Mouse (Mus musculus) MEL (cell line): ENCODE measurements around the gene Zfp641.

ENCODE experiments used
- CHD1 ChIP-seq: IDR thresholded peaks from 2 replicates; pipeline ENCODE4 v1.6.1; 2012; ENCODE audit warnings: low read depth, mild to moderate bottlenecking, inconsistent platforms, low read length, improper control_type of control experiment
- CTCF ChIP-seq, 3 experiments: IDR thresholded peaks in 2 of 3; conservative IDR thresholded peaks in 1 of 3; 2 replicates each; pipeline ENCODE4 v1.5.1; 2011 to 2012; ENCODE audit warnings: low read length in 3 of 3, low read depth in 2 of 3, mild to moderate bottlenecking in 2 of 3, improper control_type of control experiment in 1 of 3, inconsistent platforms in 1 of 3, mixed read lengths in 1 of 3, moderate library complexity in 1 of 3; ENCODE audit not compliant: control insufficient read depth in 1 of 3, insufficient read depth in 1 of 3, poor library complexity in 1 of 3, severe bottlenecking in 1 of 3
- E2F4 ChIP-seq: IDR thresholded peaks from 2 replicates; pipeline ENCODE4 v1.6.1; 2011; ENCODE audit warnings: low read depth, low read length, improper control_type of control experiment, borderline replicate concordance
- ELF1 ChIP-seq: IDR thresholded peaks from 2 replicates; pipeline ENCODE4 v1.6.1; 2014; ENCODE audit warnings: low read depth, mild to moderate bottlenecking, inconsistent platforms, low read length, improper control_type of control experiment, moderate library complexity
- EP300 ChIP-seq, 2 experiments: IDR thresholded peaks; 2 replicates each; pipeline ENCODE4 v1.6.1; 2011; ENCODE audit warnings: improper control_type of control experiment in 2 of 2, low read length in 2 of 2, low read depth in 1 of 2, mild to moderate bottlenecking in 1 of 2
- MAX ChIP-seq: IDR thresholded peaks from 2 replicates; pipeline ENCODE4 v1.6.1; 2011; ENCODE audit warnings: low read length, improper control_type of control experiment
- MEF2A ChIP-seq: IDR thresholded peaks from 2 replicates; pipeline ENCODE4 v1.6.1; 2014; ENCODE audit warnings: low read depth, mild to moderate bottlenecking, inconsistent platforms, low read length, improper control_type of control experiment; ENCODE audit not compliant: poor library complexity, insufficient replicate concordance, severe bottlenecking; ENCODE audit errors: extremely low read depth
- POLR2A ChIP-seq, 2 experiments: IDR thresholded peaks; 2 replicates each; pipeline ENCODE4 v1.6.1; 2011 to 2012; ENCODE audit warnings: low read length in 2 of 2, mild to moderate bottlenecking in 2 of 2, control low read depth in 1 of 2, improper control_type of control experiment in 1 of 2, low read depth in 1 of 2, moderate library complexity in 1 of 2; ENCODE audit not compliant: control insufficient read depth in 1 of 2, insufficient read depth in 1 of 2, poor library complexity in 1 of 2
- SMC3 ChIP-seq: IDR thresholded peaks from 2 replicates; pipeline ENCODE4 v1.6.1; 2011; ENCODE audit warnings: low read depth, low read length, improper control_type of control experiment
- TCF12 ChIP-seq: IDR thresholded peaks from 2 replicates; pipeline ENCODE4 v1.6.1; 2014; ENCODE audit warnings: low read depth, mild to moderate bottlenecking, inconsistent platforms, low read length, improper control_type of control experiment, moderate library complexity
- USF1 ChIP-seq: IDR thresholded peaks from 2 replicates; pipeline ENCODE4 v1.6.1; 2014; ENCODE audit warnings: low read depth, mild to moderate bottlenecking, inconsistent platforms, low read length, improper control_type of control experiment, moderate library complexity
- USF2 ChIP-seq, 2 experiments: IDR thresholded peaks; 2 replicates each; pipeline ENCODE4 v1.6.1; 2011 to 2012; ENCODE audit warnings: improper control_type of control experiment in 2 of 2, low read length in 2 of 2, borderline replicate concordance in 1 of 2, inconsistent platforms in 1 of 2, low read depth in 1 of 2, mild to moderate bottlenecking in 1 of 2; ENCODE audit not compliant: insufficient read depth in 1 of 2
- ZMIZ1 ChIP-seq: IDR thresholded peaks from 2 replicates; pipeline ENCODE4 v1.6.1; 2012; ENCODE audit warnings: low read depth, mild to moderate bottlenecking, inconsistent platforms, low read length, improper control_type of control experiment, moderate library complexity

DNA sequence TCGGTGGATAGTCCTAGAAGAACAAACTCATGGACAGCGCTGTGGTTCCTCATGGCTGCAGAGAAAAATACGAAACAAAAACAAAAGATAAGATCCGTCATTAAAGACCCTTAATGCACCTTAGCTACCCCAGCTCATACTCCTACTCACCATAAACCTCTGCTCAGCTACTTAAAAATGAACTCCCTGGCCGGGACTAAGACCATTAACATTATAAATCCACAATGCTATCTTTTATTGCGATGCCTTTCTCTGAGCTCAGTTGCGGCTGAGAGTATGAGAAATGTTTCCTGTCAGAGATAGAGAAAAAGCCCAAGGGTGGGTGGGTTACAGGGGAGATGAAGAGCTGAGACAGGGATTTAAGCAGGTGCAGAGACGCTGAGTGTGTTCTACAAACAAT lies 44.9 kb upstream of the Zfp641 start, which contains the start of gene Olfr284:
- TF ChIP-seq USF2 (IDR thresholded peaks at IDR 0.05; ENCODE audit: borderline replicate concordance in 1 of 2, insufficient read depth in 1 of 2, low read depth in 1 of 2, low read length in 2 of 2): no peak
- TF ChIP-seq POLR2A (IDR thresholded peaks at IDR 0.05; ENCODE audit: control insufficient read depth in 1 of 2, insufficient read depth in 1 of 2, low read depth in 1 of 2, low read length in 2 of 2, poor library complexity in 1 of 2): no peak
- no peak for TF ChIP-seq USF1
- TF ChIP-seq MEF2A: no peak
- no peak for TF ChIP-seq CTCF (IDR thresholded peaks at IDR 0.05 in 2 of 3, conservative IDR thresholded peaks at IDR 0.05 in 1 of 3; ENCODE audit: control insufficient read depth in 1 of 3, insufficient read depth in 1 of 3, low read depth in 2 of 3, low read length in 3 of 3, poor library complexity in 1 of 3, severe bottlenecking in 1 of 3)
- no peak for TF ChIP-seq CHD1
- TF ChIP-seq TCF12: no peak
- TF ChIP-seq ELF1: no peak
- TF ChIP-seq SMC3: no peak
- TF ChIP-seq MAX: no peak
- TF ChIP-seq EP300 (IDR thresholded peaks at IDR 0.05; ENCODE audit: low read depth in 1 of 2, low read length in 2 of 2): no peak
- TF ChIP-seq ZMIZ1: no peak
- TF ChIP-seq E2F4: no peak
